Mouse (Mus musculus) spleen, adult 2 months (tissue): ENCODE data around the gene Isg20.

Source experiments
- CTCF ChIP-seq: fragments of 200-500 bp; IDR thresholded peaks from 2 replicates; pipeline ENCODE4 v1.5.1; 2011; ENCODE audit warnings: mild to moderate bottlenecking, inconsistent platforms; ENCODE audit not compliant: insufficient read depth, insufficient read length, insufficient replicate concordance; ENCODE audit errors: extremely low read depth
- POLR2A ChIP-seq: fragments of 200-500 bp; IDR thresholded peaks from 2 replicates; pipeline ENCODE4 v1.6.1; 2011; ENCODE audit warnings: low read depth, low read length, inconsistent platforms

- TF ChIP-seq POLR2A (no peak), CTCF (no peak)
Measured at GRCm38 (mm10) chr7:78904175-78904574, 9.0 kb upstream of the Isg20 start.
